Mouse (Mus musculus) left cerebral cortex, postnatal 25 days (tissue): ENCODE results near the gene Slc35e3. TPM values are rescaled to one million over a fixed set of nuclear protein-coding genes. Genes with fewer than 3 reads are reported as not detected.
"Not testable (repeated sequence)": the region's sequence is repeated elsewhere in the genome, so short reads cannot be mapped to it uniquely, and the experiment has no call there.

Experiments used
- DNase-seq, 2 experiments: peaks; one replicate each; pipeline ENCODE4 v3.0.0; 2022; ENCODE audit warnings: low spot score in 2 of 2, mixed read lengths in 1 of 2
- intact Hi-C: fragments of 180-260 bp; cut with DNase I; formaldehyde crosslinking; loops from one replicate; pipeline ENCODE4 v1.15.1; 2025
- total RNA-seq, 2 experiments: library from RNA; stranded (reverse); gene quantifications; 2 replicates each; pipeline ENCODE4 v1.2.3; 2021

Gene Slc35e3
- total RNA-seq, 2 experiments from 2014 or later = 31.0 to 31.3 TPM

- intact Hi-C loops = no loop called here
- DNase-seq = no peak
These were observed 19.2 kb downstream of the Slc35e3 start for GRCm38 (mm10) chr10:117726888-117727385.

GRCm38 (mm10) chr10:117726350-117726749, 19.8 kb downstream of the Slc35e3 start:
- intact Hi-C loops = no loop called here
- no peak for DNase-seq

GRCm38 (mm10) chr10:117725671-117726070, 20.5 kb downstream of the Slc35e3 start:
- no peak for DNase-seq
- intact Hi-C loops = no loop called here

GRCm38 (mm10) chr10:117724804-117725361, 21.3 kb downstream of the Slc35e3 start:
- no peak for DNase-seq
- intact Hi-C loops = no loop called here

DNA sequence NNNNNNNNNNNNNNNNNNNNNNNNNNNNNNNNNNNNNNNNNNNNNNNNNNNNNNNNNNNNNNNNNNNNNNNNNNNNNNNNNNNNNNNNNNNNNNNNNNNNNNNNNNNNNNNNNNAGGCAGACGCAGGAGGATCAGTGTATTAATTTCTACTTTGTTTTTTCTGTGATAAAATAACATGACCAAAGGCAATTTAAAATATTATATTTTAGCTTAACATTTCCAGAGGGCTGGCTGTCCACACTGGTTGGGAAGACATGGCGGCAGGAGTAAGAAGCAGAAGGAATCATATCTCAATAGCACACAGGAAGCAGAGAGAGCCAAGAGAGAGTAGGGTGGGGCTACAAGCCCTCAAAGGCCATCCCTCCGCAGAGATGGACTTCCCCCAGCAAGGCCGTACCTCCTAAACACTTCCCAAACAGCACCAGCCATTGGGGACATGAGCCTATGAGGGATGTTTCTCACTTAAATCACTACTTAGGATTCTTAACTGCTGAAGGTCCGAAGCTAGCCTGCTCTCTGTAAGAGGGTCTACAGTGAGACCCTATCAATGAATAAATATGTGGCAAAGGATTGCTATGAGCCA, 21.9 kb downstream of the Slc35e3 start:
- intact Hi-C loops = no loop called here
- DNase-seq = no peak

- intact Hi-C loops = no loop called here
- DNase-seq = peak; percentile 31 to 48
These were observed 27.7 kb downstream of the Slc35e3 start for GRCm38 (mm10) chr10:117718161-117719119.

DNA sequence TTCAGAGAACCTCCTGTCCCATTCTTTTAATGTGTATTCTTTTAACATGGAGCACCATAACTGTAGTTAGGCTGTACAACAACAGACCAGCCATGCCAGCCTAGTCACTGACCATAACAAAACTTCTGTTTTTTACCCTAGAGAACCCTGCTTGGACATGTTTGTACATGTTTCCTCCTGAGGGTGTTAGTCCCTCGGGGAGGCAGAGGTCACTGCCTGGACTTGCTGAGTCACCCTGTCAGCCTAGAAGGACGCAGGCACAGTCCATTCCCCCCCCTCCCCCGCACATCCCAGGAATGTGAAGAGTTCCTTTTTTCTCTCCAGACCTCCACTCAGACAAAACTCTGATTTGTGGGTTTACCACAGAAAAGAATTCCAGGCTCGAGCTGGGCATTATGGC, 28.6 kb downstream of the Slc35e3 start:
- DNase-seq = no peak
- intact Hi-C loops = no loop called here

GRCm38 (mm10) chr10:117716686-117717085, 29.5 kb downstream of the Slc35e3 start:
- DNase-seq = no peak
- intact Hi-C loops = no loop called here

- DNase-seq, intact Hi-C loops: not testable (repeated sequence)
These were observed 30.5 kb downstream of the Slc35e3 start for GRCm38 (mm10) chr10:117715654-117716053.

DNA sequence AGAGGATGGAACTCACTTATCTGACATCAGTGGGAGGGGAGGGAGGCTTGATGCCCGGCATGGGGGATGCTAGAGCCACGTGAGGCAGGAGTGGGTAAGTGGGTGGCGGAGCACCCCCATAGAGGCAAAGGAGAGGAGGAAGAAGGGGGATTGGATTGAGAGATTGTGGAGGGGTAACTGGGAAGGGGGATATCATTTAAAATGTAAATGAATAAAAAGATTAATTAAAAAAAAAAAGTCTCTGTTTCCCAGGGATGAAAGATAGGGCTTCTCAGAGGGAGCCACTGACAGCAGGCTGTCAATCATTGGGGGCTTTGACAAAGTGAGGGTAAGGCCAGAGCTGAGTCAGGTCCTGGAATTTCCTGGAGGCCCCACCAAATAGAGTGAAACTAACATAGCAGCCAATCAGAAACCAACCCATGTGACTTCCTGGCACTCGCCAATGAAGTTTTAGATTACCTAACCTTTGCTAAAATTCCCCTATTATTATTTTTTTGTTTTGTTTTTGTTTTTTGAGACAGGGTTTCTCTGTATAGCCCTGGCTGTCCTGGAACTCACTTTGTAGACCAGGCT, 31.2 kb downstream of the Slc35e3 start:
- intact Hi-C loops = no loop called here
- DNase-seq = no peak

DNA sequence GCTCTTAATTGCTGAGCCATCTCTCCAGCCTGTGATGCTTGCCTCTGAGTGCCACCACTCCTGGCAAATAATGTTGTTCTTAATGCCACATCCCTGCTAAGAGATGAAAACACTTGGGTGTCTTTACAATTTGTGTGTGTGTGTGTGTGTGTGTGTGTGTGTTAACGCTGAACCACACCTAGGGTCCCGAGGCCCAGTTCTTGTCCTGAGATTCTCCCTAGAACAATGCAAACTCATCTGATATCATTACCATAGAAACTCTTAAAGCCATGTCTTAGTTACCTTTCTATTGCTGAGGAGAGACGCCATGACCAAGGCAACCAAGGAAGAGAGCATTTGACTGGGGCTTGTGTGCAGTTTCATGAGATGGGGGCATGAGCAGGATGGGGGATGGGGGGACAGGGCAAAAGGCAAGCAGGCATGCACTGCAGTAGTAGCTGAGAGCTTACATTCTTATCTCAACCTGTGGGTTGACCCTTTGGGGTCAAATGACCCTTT, 32.1 kb downstream of the Slc35e3 start:
- intact Hi-C loops = no loop called here
- no peak for DNase-seq

DNA sequence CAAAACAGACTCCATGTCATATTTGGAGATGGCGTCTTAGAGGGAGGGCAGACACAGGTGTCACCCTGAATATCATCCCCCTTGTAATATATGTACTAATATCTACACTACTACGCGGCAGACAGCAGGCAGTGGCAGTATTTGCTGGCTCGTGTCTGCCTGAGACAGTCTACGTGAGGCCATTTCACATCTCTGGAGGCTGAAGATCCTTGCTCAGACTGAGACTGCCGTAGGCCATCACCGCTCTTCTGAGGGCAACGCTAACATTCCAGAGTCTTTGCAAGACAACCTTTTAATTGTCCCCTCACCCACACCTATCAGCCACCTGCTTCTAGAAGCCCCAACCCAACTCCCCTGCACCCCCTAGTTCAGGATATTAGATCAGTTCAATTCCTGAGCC, 32.7 kb downstream of the Slc35e3 start:
- DNase-seq = no peak
- intact Hi-C loops = no loop called here

DNA sequence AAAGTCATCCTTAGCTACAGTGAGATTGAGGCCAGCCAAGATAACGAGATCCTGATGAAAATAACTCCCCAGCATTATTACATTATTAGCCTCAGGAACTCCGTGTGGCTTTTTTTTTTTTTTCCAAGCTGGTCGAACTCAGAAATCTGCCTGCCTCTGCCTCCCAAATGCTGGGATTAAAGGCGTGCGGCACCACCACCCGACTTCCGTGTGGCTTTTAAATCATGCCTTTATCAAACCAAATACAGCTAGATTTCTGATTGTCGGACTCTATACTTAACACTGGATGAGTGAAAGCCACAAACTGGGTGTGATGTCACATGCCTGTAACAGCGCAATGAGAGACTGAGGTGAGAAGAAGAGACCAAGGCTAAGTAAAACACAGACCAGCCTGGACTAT, 33.3 kb downstream of the Slc35e3 start:
- intact Hi-C loops = no loop called here
- DNase-seq = no peak

DNA sequence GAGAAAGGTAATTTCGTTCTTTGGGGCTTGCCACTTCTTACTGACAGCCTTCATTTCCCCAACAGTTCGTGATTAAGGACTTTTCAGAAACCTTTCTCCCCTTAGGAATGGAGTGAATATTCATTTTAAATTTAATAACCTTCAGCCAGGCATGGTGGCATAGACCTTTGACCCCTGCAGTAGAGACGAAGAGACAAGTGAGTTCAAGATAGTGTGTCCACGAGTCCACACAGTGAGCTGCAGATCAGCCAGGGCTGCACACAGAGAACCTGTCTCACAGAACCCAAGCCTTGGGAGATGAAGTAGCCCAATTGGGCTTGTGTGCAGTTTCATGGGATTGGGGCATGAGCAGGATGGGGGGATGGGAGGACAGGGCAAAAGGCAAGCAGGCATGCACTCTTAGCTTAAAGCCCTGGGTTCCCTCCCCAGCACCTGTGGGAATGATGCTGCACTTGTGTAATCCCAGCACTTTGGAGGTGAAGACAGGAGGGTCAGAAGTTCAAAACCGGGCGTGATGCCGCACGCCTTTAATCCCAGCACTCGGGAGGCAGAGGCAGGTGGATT, 33.9 kb downstream of the Slc35e3 start:
- intact Hi-C loops = no loop called here
- no peak for DNase-seq

DNA sequence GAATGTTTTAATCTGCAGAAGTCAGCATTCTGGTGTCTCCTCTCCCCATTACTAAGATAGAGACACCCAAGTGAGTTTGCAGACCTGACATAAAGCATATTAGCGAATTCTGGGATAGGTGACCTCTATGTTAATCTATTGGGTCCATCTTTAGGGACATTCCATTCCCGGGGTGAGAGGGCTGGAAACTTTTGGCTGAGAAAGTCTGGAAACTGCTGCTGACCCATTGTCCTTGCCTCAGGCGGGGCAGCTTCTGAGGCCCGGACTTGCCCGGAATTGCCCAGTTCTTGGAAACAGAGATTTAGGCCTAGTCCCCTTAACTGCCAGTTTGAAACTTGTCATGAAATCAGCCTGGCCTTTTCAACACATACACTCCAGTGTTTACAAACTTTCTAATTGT, 34.8 kb downstream of the Slc35e3 start:
- intact Hi-C loops = loop anchor here (2.0 kb wide), 1 partner anchor 33 kb away; no protein-coding TSS in a partner anchor

GRCm38 (mm10) chr10:117710604-117711141, 35.5 kb downstream of the Slc35e3 start, which contains the start of gene Mdm2:
Mdm2 (minus strand) TSS chr10:117710758.
- intact Hi-C loops = loop anchor here (2.0 kb wide), 1 partner anchor 34 kb away; no protein-coding TSS in a partner anchor
- DNase-seq = peak; percentile 96 to 97

More for the DNA sequence above, 34.8 kb downstream of the Slc35e3 start:
- no peak for DNase-seq

DNA sequence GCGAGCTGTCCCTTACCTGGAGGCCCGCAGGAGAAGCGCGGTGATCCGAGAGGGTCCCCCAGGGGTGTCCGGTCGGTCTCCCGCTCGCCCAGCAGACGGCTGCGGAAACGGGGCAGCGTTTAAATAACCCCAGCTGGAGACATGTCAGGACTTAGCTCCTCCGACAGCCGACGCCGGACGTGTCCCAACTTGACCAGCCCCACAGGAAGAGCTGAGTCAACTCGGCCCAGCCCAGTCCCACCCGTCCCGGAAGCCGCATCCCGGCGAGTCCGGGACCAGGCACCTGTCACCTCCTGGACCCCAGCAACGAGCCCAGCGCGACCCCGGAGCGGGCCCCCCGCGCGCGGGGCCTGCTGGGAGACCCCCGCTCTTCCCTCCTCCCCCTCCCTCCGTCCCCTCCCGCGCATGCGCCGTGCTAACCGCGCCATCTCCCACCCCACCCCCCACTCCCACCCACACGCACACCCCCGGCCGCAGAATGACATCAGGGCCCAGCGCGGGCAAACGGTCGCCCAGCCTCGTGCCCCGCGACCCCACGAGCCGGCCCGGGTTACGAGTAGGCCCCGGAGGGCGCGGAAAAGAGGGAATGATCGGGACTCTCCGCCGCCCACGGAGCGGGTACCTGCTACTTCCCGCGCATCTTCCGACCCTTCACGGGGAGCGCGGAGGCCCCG, 36.1 kb downstream of the Slc35e3 start:
- peak; percentile 56 to 75 for DNase-seq
- intact Hi-C loops = loop anchor here (2.0 kb wide), 1 partner anchor 35 kb away; no protein-coding TSS in a partner anchor

- intact Hi-C loops = no loop called here
- peak in 1 of 2 experiments; percentile 27 for DNase-seq
These were observed 36.8 kb downstream of the Slc35e3 start for GRCm38 (mm10) chr10:117709326-117709830.
